Comparison of ENCODE assay signal across 12 mouse cellular contexts in the genomic region with DNA sequence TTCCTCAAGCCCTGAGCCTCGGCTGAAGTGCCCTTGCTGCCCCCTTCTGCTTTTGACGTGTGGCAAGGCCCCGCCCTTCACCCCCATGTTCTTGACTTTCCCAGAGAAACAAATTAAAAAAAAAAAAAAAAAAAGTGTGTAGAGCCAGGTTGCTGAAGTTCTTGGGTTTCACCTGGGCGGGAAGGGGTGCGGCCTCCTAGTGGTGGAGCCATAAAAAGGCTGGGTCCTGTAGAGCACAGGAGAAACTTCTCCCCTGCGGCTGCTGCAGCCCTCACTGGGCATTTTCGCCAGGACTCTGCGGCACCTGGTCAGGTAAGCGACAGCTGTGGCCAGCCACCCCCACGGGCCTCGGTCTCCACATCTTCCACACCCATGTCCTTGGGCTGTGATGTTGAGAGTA. TPM values are rescaled to one million over a fixed set of nuclear protein-coding genes. Genes with fewer than 3 reads are reported as not detected.
DNase-seq lines count a peak whose midpoint lies in the region; ATAC-seq and TF ChIP-seq lines count a peak whose summit lies in the region.
"Had no signal": no experiment of that assay in that cellular context is flagged by ENCODE, and none has a peak within 500 bp of the region (broad histone marks: within the 10 kb centered on the region; RNA-seq: fewer than 3 reads in every experiment).

A gene (plus strand): TSS at position 208 of the 400 bp plus-strand sequence.

- H3K27me3 ChIP-seq in hindbrain, embryonic 10.5 days (ENCODE audit: insufficient read depth, poor library complexity, severe bottlenecking) = no peaks in the 10 kb centered on the region
- H3K27me3 ChIP-seq in hindbrain, embryonic 13.5 days = no peaks in the 10 kb centered on the region
- H3K27me3 ChIP-seq in E14TG2a.4 (ENCODE audit: insufficient read depth, low read length) = peaks cover 17% of the 10 kb centered on the region; the same call in 1 of the 2 replicates
- no peaks in the 10 kb centered on the region for H3K27me3 ChIP-seq in intestine, postnatal 0 days (replicated peaks; ENCODE audit: control insufficient read depth, insufficient read depth, low read length)
- H3K27me3 ChIP-seq: heart, embryonic 13.5 days had no signal

- H3K9me3 ChIP-seq in hindbrain, embryonic 10.5 days = no peaks in the 10 kb centered on the region
- H3K9me3 ChIP-seq in hindbrain, embryonic 13.5 days = no peaks in the 10 kb centered on the region
- no peaks in the 10 kb centered on the region for H3K9me3 ChIP-seq in E14TG2a.4 (ENCODE audit: low read length)
- no peaks in the 10 kb centered on the region for H3K9me3 ChIP-seq in intestine, postnatal 0 days (ENCODE audit: control insufficient read depth)
- H3K9me3 ChIP-seq: heart, embryonic 13.5 days had no signal

- H3K4me3 ChIP-seq in hindbrain, embryonic 10.5 days = no peak within 1 kb of the TSS
- no peak within 1 kb of the TSS for H3K4me3 ChIP-seq in hindbrain, embryonic 13.5 days
- peak within 1 kb of the TSS; percentile 41 for H3K4me3 ChIP-seq in E14TG2a.4 (replicated peaks; ENCODE audit: low read length)
- H3K4me3 ChIP-seq in intestine, postnatal 0 days (ENCODE audit: low read depth, low read length) = peak within 1 kb of the TSS; percentile 47
- H3K4me3 ChIP-seq: heart, embryonic 13.5 days had no signal

- H3K4me2 ChIP-seq in hindbrain, embryonic 13.5 days = no peak within 1 kb of the TSS
- H3K4me2 ChIP-seq in intestine, postnatal 0 days (replicated peaks; ENCODE audit: low read depth) = peak within 1 kb of the TSS; percentile 70
- H3K4me2 ChIP-seq: heart, embryonic 13.5 days had no signal

- no peak for ATAC-seq in hindbrain, embryonic 13.5 days (ENCODE audit: low FRiP score)
- ATAC-seq in intestine, postnatal 0 days = no peak
- ATAC-seq in megakaryocyte-erythroid progenitor cell, adult 5-6 weeks (replicated peaks; ENCODE audit: low FRiP score, low TSS enrichment, poor library complexity, severe bottlenecking) = no peak

- H3K27ac ChIP-seq in hindbrain, embryonic 10.5 days = peak within 1 kb of the TSS; percentile 69; the same call in 1 of the 2 replicates
- no peak within 1 kb of the TSS for H3K27ac ChIP-seq in hindbrain, embryonic 13.5 days
- H3K27ac ChIP-seq in intestine, postnatal 0 days (ENCODE audit: low read depth, low read length) = peak within 1 kb of the TSS; percentile 99

- H3K4me1 ChIP-seq in hindbrain, embryonic 10.5 days (replicated peaks) = peaks cover 44% of the 10 kb centered on the region
- H3K4me1 ChIP-seq in hindbrain, embryonic 13.5 days (replicated peaks) = peaks cover 13% of the 10 kb centered on the region
- peaks cover 91% of the 10 kb centered on the region for H3K4me1 ChIP-seq in E14TG2a.4 (replicated peaks; ENCODE audit: low read depth, low read length)
- H3K4me1 ChIP-seq in intestine, postnatal 0 days (replicated peaks; ENCODE audit: control insufficient read depth, insufficient read depth, low read length) = 0 out of 2 replicates have a peak, but pooled peaks cover 11% of the 10 kb centered on the region

- H3K9ac ChIP-seq in hindbrain, embryonic 13.5 days = no peak within 1 kb of the TSS
- peak within 1 kb of the TSS; percentile 64 for H3K9ac ChIP-seq in intestine, postnatal 0 days (ENCODE audit: low read depth, low read length)

- 63% methylated on average over 11 of the region's 11 CpGs for WGBS in hindbrain, embryonic 10.5 days
- WGBS in hindbrain, embryonic 13.5 days = 83% methylated on average over 11 of the region's 11 CpGs
- 40% methylated on average over 11 of the region's 11 CpGs for WGBS in intestine, postnatal 0 days

- no peak for DNase-seq in hindbrain, embryonic 10.5 days (ENCODE audit: low spot score)
- DNase-seq in kidney, postnatal 4 days = peak; percentile 66 to 80
- no peak for DNase-seq in urinary bladder, postnatal 14 days (ENCODE audit: low spot score)
- DNase-seq in urinary bladder, adult 2 months (ENCODE audit: low spot score) = no peak
- DNase-seq: adrenal gland, postnatal 36 days; thymus, adult 18-20 months had no signal

- peak; percentile 31 for TF ChIP-seq CTCF in E14TG2a.4 (conservative IDR thresholded peaks at IDR 0.05; ENCODE audit: low read length)
- peak; percentile 58 for TF ChIP-seq CTCF in intestine, postnatal 0 days (IDR thresholded peaks at IDR 0.05; ENCODE audit: low read depth)

- peaks cover 50% of the 10 kb centered on the region for H3K36me3 ChIP-seq in hindbrain, embryonic 10.5 days
- H3K36me3 ChIP-seq in hindbrain, embryonic 13.5 days = peaks cover 56% of the 10 kb centered on the region
- no peaks in the 10 kb centered on the region for H3K36me3 ChIP-seq in E14TG2a.4 (ENCODE audit: insufficient read depth, low read length)
- peaks cover 10% of the 10 kb centered on the region for H3K36me3 ChIP-seq in intestine, postnatal 0 days (ENCODE audit: control insufficient read depth, insufficient read depth)

RNA-seq across cellular contexts. Expression of the gene that starts here (rescaled TPM):
- 1.0 and 2.4 TPM in 2 replicates for polyA plus RNA-seq in hindbrain, embryonic 10.5 days (2016; fragmentation: Nextera tagmentation; extraction: Ambion mirVana)
- 0.84 and 1.0 TPM in 2 replicates for polyA plus RNA-seq in hindbrain, embryonic 13.5 days (2015; fragmentation: Nextera tagmentation; extraction: Ambion mirVana)
- 254 and 255 TPM in 2 replicates for polyA plus RNA-seq in intestine, postnatal 0 days (2015; fragmentation: Nextera tagmentation; extraction: Ambion mirVana)
- not detected in 2 replicates for total RNA-seq in megakaryocyte-erythroid progenitor cell, adult 5-6 weeks (2014; fragmentation: Nextera tagmentation)
- not detected in 2 replicates for total RNA-seq in megakaryocyte-erythroid progenitor cell, adult 5-6 weeks (2017)
- polyA plus RNA-seq in urinary bladder, adult 2 months (2012; rRNA removed) = 0.66 and 0.92 TPM in 2 replicates
- total RNA-seq: megakaryocyte, adult 5-6 weeks had no signal

Comparison
In these comparisons a context has a peak if more than half of its experiments do, and no peak if none do; other contexts are left out.
1. RNA of the gene that starts here (polyA plus RNA-seq): 254 to 255 TPM in intestine, postnatal 0 days; 0.84 to 1.0 TPM in hindbrain, embryonic 13.5 days, 1.0 to 2.4 TPM in hindbrain, embryonic 10.5 days and 0.66 to 0.92 TPM in urinary bladder, adult 2 months; every median in the first group is over 10 times any median in the second.
2. DNase-seq: peak in kidney, postnatal 4 days (2 of 2); none in hindbrain, embryonic 10.5 days (single experiment), urinary bladder, postnatal 14 days (single experiment) and urinary bladder, adult 2 months (single experiment).
3. H3K4me3 ChIP-seq: peak in E14TG2a.4 (single experiment) and intestine, postnatal 0 days (single experiment); none in hindbrain, embryonic 10.5 days (single experiment) and hindbrain, embryonic 13.5 days (single experiment).